Mouse (Mus musculus) brain, adult 2 months (tissue): Measurements from ENCODE around the gene Slc26a10.
"Not testable (repeated sequence)": the region's sequence is repeated elsewhere in the genome, so short reads cannot be mapped to it uniquely, and the experiment has no call there.

Source experiments
- DNase-seq: peaks from one replicate; pipeline ENCODE4 v3.0.0; 2011; ENCODE audit warnings: low read depth, low spot score

Gene Slc26a10

DNA sequence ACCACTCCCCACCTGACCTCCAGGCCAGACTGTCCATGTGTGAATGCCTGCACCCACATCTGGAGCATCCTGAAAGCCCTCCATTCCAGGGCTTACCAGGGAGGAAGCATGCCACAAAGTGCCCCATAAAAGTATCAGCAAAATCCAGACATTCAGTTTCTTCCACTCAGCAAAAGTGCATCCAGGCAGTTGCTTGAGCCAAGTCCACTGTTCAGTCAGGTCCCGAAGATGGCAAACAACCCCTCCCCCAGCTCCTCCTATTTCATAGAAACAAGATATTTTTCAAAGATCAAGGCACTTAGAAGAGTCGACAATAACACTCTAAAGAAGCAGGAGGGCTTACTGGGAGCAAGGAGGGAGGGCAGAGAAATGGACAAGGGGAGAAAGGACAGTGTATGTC, 18.0 kb upstream of the Slc26a10 start:
- no peak for DNase-seq

DNA sequence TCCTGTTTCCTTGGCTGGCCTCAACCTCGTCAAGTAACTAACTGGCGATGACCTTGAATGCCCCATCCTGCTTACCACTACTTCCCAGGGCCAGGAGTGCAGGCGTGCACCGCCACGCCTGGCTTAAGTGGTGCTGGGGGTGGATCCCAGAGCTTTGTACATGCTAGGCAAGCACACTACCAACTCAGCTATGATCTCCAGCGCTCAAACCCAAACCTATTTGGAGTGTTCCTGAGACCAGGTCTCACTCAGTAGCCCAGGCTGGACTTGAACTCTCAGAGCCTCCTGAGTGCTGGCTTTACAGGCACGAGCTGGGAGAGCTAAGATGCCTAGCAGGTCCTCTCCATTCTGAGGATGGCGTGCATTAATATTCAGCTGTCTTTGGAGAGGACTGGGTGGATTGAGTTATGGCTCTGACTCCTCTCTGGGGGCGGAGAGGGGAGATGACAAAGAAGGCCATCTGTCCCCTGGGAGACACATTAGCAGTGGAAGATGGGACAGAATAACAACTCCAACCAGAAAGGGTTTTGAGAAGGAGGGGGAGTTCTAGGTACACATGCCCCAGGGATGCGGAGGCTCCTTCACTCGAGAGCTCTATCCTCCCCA, 17.2 kb upstream of the Slc26a10 start:
- DNase-seq = peak; percentile 74

DNA sequence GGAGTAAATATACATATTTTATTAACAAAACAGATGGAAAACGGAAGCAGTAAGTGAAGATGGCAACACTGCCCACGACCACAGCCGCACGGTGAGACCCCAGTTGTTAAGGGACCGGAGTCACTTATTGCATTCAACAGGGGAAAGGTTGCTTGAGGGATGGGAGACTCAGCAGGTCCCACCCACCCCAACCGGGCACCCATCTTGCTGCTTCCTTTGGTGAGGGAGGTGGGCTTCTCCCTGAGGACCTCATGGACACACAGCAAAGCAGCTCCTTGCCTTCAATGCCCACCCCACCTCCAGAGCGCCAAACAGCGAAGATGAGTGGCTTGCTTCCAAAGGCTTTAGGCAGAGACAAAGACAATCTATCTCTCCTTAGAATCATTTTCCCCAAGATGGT, 16.7 kb upstream of the Slc26a10 start:
- no peak for DNase-seq

DNA sequence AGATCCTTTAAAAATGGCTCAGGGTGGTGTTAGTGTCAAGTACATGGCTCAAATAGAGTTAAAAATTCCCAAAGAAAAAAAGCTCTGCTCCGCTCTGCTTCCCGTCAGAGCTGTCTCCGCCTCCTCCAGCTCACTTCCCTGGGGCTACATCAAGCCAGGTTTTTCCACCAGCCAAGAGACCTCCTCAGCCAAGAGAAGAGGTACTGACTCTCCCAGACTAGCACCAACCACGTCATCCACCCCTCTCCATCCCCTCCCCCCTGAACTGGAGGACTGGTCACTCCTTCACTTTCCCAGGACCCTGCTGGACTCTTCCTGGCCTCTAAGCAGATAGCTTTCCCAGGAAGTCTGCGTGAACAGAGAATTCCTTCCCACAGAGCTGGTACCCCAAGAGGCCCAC, 15.9 kb upstream of the Slc26a10 start:
- DNase-seq = peak; percentile 93

DNA sequence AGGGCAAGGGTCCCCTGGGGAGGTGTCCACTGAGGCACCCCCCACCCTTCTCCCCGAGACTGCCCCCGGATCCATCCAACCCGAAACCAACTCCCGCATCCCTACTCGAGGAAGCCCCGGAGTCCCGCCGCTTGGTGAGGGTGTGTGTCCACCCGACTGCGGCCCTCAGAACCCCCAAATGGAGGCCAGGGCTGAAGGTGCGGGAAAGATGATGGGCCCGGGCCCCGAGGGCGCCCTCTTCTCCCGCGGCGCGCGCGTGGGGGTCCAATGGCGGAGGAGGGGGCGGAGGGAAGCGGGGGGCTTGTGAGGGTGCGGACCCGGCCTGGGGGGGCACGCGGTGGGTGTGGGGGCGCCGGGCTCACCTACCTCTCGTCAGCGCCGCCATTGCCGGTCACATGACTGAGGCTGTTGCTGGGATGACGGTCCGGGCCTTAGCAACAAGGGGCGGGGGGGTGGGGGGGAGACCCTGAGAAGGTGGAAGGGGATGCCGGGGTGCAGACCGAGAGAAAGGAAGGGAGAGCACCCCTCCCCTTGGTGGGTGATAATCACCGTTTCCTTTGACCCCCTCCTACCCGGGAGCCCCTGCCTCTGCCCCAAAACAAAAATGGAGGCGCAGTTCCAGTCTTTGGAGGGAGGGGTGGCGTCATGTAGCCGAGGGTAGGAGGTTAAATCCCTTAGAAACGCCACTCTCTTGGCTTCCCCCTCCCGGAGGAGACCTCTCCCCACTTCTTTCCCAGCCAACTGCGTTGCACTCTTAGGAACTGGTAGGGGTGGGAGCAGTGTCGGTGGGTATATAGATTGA, 15.1 kb upstream of the Slc26a10 start, which contains the start of gene Dtx3:
TSS of gene Dtx3 (minus strand) at position 401 of the 802 bp plus-strand sequence.
- DNase-seq = peak; percentile 79

DNA sequence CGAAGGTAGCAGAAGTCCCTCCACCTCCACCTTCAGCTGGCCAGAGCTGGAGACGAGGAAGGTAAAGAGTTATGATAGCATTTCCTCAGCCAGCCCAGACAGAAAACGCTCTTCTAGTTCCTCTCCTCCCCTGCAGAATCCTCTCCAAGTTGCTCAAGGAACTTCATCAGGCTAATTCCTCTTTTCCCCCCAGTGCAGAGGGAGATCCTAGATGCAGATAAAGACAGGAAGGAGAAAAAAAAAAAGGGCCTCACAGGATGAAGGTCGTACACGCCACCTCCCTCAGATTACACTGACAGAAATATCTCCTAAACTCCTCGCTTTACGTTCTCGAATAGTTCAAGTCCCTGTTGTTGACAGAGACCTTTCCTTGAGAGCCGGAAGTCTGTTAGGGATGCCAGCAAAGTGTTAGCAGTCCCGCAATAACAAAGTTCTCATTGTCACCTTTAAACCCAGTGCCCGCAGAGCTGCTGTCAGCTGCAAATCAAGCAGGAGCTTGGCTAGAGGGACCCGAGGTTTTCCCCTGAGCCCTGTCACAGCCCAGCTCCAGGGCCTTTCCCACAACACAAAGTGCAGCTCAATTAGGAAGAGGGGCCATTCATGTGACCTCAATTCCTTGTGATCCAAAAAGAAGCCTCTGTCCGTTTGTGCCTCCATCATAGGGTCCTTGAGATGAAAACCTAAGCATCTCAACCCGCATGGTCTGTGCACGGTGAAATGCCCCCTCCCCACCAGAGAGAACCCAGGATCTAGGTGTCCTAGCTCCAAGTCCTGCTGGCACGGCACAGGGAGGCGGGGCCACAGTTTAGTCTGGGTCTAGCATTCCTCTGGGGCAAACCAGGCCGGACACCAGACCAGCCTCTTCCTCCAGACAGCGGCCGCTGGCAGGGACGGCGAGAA, 14.2 kb upstream of the Slc26a10 start:
- peak; percentile 73 for DNase-seq

DNA sequence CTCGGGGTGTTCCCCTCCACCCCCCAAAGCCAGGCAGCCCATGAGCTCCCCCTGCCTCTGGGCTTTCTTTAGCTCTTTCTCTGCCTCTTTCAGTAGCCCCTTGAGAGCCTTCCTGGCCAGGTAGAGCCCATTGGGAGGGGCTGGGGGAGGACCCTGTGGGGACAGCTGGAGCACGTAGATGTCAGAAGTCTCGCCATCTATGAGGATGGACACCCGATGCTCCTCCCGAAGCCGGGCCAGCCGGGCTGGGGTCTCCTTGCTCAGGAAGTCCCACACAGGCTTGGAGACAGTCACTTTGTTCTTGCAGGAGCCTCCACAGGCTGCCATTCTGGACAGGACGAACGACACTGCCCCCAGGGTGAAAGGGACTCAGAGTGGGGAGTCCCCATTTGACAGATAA, 12.6 kb upstream of the Slc26a10 start:
- DNase-seq = no peak

DNA sequence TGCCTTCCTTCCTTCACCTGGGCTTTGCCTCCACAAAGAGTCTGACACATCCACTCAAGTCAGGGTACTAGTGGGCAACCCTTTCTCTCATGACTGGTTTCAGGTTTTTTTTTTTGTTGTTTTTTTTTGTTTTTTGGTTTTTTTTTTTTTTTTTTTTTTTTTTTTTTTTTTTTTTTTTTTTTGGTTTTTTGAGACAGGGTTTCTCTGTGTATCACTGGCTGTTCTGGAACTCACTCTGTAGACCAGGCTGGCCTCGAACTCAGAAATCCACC, 11.5 kb upstream of the Slc26a10 start:
- not testable (repeated sequence) for DNase-seq

DNA sequence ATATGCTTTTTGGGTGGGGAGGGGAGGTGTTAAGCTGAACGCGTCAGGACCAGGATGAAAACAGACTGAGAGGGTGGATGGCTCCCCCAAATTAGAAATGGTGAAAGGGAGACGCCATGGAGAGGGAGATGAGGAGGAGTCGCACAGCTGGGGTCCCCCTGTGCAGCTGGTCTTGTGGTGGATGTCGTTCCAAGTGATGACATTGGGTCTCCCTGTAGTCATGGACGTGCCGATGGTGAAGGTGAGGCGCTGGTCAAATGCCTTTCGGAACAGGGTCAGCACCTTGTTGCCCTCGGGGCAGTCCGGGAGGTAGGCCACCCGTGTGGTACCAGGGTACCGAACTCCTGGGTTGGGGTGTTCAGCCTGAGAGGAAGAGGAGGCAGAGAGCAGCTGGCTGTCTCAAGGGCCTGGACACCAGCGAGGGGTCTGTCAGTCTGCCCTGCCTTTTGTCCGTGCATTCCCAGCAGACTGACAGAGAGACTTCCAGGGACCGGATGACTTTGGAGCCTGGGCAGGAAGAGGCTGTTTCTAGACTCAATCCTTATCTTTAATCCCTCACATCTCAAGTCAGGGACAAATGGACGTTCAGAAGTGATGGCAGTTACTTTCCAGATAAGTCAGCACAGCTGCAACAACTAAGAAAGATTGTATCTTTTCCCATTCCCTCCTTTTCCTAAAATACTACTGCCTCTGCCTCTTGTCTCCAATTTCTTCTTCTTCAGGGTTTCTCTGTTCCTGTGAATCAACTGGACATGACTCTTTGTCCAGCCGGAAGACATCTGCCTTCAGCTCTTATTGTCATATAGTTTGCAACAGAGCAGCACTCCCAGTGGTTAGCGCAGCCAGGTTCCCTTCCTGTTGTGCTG, 11.0 kb upstream of the Slc26a10 start:
- DNase-seq = no peak

DNA sequence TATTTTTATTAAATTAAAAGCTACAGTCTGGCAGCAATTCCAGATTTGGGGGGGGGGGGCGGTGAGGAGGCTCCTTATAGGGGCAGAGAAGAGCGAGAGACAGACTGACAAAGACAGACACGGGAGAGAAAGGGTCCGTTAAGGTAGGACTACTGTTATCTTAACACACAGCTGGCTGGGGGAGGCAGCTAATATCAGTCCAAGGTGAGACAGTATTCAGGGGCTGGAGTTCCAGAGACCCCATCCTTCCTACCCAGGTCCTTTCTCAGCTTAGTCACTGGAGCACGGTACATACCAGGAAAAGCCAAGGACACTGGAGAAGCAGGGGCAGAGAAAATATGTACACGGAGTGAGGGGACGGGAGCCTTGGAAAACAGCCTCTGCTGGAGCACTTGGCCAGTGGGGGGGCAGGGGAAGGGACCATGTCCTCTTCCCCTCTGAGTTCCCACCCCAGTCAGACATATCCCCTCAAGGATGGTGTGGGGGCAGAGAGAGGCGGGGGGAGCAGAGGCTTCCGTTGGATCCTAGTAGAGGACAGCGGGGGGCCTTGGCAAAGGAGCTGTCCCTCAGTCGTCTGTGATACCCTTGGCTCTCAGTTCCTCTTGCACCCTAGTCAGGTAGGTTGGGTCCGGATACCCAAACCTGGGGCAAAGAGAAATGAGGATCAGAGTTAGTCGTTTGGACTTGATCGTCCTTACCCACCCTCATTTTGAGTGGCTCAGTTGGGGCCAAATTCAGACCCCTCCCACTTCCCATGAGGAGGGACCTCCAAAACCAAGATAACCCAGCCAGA, 10.1 kb upstream of the Slc26a10 start:
- no peak for DNase-seq

DNA sequence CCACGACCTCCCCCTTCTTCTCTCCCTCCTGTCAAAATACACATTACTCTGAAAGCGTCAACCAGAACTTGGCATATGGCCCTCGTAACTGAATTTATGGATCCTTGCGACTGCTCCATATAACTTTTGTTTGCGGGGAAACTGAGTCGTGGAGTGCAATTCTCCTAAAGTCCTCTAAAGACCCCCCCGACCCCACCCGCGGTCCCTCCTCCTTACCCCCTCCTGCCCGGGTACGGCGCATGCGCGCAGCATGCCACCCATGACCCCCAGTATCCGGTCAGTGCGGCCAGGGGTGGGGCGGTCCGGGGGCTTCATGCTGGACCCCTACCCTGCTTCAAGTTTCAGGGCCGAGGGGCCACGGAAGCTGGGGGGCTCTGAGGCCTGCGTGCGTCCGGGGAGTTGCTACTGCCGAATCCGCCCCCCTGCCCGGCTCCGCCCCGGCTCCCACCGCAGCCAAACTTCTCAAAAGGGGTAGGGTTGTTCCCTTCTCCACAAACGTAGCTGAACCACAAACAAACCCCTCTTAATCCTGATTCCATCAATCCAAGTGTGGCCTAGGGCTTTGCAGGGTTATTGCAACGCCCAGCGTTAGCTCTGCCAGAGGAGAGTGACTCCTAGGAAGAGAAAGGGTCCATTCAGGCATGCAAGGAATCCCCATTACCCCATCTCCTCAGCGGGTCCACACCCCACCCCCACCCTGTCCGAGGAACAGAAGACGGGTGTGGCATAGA, 9.4 kb upstream of the Slc26a10 start, which contains the start of gene Arhgef25:
TSS of gene Arhgef25 (minus strand) at position 433 of the 731 bp plus-strand sequence.
- no peak for DNase-seq

DNA sequence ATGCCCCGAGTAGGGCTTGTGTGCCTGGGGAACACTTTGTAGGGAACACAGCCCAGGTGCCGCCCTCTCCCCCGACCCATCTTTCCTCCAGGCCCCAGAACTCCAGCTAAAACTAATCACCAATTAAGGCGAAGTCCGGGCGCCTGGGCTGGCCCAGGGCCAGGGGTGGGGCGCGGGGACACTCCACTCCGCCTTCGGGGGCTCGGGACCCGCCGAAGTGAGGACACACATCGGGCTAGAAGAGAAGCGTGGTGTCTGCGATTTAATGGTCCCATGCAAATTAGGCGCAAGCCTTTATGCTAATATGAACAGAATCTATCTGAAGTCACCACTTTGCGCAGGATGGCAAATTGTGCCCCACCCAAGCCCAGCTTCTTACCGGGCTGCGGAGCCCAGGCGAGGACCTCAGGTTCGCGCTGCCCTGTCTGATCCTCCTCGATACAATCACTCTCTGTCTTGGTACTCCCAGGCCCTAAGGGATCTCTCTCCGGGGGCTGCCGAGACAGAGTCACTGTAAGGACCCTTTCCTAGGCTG, 8.7 kb upstream of the Slc26a10 start:
- peak; percentile 51 for DNase-seq

DNA sequence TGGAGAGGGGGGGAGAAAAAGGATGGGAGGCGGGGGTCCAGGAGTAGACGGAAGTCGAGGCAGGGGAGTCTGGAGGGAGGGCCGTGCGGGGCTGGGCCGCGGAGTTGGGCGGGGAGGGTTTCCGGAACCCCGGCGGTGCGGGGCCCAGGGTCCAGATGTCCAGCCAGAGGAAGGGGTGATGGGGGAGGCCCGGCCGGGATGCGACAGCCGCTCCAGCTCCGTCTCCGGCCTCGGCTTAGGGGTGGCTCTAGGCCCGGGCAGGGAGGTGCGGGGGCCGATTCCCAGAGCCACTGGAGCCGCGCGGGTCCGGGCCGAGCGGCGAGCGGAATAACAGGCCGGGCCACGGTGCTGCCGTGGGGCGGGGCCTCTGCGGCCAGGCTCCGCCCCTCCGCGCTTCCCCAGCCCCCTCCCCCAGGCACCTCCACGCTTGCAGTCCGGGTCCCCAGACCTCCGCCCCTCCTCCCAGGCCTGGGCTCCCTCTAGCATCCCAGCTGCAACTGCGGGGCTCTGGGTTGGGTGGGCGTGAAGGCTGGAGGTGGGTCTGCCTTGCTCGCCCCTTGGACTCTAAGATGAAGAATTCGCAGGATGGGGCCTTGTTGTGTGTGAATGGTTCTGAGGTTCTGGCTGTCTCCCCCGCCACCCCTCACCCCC, 8.1 kb upstream of the Slc26a10 start:
- DNase-seq = peak; percentile 85

DNA sequence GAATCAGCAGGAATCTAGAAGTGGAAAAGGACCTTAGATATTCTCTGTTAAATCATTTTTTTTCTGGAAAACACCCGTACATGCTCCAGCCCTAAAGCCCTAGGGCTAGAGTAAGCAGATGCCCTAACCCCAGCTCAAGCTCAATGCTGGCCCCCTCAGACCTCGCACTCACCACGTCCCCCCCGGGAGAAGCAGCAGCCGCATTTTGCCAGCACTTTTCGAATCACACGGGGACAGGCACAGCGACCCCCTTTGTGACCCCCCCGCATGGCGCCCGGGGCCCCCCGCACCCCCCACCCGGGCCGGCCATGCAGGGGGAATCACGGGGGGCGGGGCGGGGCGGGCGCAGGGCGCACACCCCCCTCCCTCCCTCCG, 7.6 kb upstream of the Slc26a10 start:
- no peak for DNase-seq

DNA sequence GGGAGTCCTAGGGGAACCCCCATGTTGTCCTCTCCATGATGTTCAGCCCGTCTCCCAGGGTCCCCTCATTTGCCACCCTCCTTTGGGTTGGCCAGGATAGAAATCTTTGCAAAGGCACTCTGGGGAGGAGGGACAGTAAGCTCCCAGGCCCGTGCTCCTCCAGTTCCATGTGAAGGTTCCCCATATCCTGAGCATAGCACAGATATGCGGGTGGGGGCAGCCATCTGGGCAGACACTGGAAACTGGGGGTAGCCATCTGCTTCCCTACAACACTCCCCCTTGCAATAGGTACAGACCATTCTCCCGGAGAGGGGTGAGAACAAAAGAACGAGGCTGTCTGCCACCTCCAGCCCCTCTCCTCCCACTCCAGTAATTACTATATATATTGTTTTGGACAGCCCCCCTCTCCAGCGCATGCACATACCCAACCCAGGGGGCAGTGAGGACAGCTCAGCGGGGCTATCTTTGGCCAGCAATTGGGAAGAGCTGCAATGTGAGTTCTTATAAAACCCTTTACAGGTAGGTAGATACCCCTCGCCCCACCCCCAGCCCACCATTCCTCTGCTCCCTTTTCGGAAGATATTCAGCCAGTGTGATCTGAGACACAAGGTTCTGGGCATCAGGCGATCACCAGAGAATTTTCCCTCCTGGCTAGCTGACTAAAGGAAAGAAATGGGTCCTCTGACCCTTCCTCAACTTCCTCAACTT, 7.1 kb upstream of the Slc26a10 start:
- peak; percentile 94 for DNase-seq

DNA sequence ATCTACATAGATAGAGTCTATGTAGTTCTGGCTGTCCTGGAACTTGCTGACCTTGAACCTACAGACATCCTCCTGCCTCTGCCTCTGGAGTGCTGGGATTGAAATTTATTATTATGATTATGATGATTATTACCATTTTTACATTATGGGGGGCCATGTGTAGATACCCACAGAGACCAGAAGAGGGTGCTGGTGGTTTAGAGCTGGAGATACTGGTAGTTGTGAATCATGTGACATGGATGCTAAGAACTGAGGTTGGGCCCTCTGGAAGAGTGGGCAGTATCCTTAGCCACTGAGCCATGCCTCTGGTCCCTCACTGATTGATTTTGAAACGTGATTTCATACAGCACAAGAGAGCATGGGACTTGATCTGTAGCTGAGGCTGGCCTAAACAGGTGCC, 6.0 kb upstream of the Slc26a10 start:
- DNase-seq = no peak

DNA sequence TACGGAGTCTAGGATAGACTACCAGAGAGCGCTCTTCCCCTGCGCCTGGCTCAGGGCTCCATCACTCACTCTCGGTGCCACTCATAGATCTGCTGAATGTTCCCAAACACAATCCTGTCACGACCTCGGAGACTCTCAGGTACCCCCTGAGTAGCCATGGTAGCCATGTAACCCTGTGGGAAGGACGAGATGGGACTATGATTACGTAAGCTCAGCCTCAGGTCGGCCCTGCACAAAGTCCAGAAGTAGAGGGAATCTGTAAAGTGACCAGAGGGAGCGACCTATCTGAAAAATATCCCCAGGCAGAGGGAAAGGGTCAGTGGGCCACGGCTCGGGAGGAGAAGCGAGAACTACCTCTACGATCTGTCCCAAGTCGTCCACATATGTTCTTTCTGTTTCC, 5.1 kb upstream of the Slc26a10 start:
- no peak for DNase-seq

DNA sequence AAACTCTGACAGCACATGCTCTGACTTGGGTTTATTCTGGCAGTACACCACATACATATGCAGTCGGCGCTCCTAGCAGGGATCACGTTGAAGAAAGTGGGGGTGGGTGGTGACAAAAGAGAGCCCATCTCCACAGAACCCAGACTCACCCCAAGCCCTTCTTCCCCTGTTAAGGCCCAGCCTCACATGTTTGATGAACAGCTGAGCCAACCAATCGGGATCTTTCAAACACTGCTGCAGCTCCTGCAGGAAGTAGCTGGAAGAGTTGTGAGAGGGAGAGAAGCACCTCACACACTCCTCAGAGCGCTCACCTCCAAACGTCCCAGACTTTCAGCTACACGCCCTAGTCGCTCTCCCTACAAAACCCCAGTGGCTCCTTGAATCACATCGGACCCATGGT, 4.7 kb upstream of the Slc26a10 start:
- peak; percentile 82 for DNase-seq

DNA sequence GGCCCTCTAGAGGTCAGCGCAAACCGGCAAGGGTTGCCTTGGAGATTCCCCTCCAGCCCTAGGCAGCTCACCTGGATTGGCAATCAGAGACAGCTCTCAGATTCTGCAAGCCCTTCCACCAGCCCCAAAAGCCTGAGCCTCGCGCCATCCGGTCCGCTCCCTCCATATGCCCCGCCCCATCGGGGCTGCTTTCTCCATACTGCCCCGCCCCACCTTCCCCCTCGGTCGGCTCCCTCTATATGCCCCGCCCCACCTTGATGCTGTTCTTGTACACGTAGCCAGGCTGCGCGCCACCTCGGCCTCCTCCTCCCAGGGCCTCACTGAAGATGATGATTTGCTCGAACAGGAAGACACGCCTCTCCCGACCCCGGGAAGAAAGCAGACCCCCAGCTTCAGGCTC, 3.3 kb upstream of the Slc26a10 start:
- DNase-seq = no peak
